Mouse (Mus musculus) kidney, postnatal 36 days (tissue): ENCODE data around the gene Heca.
"Not testable (repeated sequence)": the region's sequence is repeated elsewhere in the genome, so short reads cannot be mapped to it uniquely, and the experiment has no call there.

Experiments used
- DNase-seq, 2 experiments: peaks; one replicate each; pipeline ENCODE4 v3.0.0; 2021 to 2022; ENCODE audit warnings: mixed read lengths in 2 of 2

Gene Heca

DNA sequence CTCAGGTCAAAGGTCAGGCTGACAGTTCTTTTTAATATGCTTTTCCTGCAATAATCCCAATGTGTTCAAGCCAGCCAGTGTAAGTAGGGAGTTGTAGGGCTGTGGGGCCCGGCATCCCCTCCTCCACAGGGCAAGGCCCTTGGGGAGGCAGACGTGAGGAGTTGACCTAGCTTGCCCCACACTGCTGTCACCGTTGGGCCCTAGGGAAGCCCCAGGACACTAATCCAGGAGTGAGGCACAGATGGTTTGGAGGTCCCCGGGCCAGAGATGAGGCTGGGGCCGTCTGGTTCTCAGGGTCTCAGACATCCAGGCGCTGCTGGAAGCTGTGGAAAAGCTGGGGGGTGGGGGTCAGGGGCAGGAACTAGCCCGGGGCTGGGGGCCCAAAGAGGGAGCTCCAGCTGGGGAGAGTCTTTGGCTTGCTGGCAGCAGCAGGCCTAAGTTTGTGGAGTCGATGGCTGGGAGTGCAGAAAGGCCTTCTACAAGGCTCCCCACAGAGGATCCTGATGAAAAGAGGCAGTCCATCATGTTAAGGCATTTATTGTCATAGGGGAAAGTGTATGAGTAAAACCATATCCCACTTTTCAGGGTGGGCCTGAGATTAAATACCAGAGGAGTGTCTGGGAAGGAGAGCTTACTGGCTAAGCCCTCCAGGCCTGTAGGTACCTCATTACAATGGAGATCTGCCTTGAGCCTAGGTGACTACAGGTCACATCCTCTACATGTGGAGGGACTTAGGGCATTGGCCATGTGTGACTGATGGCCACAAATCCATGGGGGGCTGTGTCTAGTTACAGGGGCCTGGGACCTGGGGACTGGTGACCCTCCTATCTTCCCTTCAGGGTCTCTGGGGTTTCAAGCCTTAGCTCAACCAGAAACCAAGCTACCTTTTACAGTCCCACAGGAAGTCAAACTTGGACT, 69.6 kb downstream of the Heca start:
- no peak for DNase-seq

DNA sequence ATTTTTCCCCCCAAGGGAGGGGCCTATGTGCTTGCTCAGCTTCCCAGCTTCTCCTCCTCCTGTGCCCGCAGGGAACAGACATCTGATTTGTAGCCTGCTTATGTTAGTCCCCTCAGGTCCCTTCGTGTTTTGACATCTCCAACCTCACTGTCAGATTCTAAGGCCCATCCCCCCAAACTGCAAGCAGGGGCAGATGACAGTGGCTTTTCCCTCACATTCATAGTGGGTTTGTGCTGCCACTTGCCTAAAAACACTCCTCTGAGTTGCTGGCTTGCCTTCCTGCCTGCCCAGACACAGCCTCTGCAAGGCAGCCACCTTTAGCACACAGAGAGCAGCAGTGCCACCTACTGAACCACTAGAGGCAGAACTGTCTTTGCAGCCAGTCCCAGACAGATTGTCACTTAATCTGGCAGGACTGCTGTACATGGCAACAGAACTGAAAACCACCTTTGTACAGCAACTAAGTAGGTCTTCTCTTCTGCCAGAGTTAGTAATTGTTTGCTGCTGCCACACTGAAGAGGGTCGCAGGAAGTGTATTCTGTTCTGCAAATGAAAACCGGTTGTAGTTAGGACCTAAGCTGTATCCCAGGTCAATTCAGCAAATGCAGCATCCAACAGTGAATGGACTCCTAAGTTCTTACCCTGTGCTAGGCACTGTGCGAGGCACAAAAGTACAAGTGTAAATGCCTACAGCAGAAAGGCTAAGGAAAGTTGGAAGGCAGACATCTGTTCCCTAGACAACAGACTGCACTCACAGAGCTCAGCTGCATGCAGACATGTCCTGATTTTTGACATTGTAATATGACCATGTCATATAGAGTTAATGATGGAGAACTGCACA, 77.8 kb downstream of the Heca start:
- DNase-seq: peak; percentile 78 to 81

DNA sequence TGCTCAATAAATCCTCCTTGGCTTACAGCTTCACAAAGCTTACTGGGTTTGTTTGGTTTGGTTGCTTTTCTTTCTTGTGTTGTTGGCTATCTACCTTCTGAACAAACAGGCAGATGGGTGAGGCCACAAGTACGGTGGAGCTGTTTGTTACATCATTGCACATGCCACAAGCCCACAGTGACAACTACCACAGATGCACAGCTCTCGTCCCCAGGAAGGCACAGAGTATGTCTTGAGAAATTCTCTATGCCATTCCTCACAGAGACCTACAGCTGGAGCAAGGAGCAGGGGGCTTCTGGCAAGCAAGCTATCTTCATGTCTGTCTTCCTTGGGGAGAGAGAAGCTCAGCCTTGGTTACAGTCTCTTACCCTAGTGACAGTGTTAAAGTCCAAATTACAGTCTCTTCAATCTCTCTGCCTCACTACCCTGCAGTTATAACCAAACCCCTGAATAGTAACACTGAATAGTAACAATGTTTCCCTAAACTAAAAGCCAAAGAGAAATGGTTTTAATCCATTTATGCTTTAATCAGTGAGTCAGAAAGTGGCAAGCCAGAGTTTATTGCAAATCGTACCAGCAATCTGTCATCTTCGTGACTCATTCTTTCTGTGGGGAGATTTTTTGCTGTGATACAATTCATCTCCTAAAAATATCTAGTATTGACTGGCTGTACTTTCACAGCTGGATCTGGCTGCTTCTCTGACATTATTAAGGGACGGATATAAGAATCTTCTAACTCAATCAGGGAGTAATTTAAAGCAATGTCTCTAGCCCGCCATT, 87.0 kb downstream of the Heca start:
- DNase-seq: no peak

GRCm38 (mm10) chr10:17857647-17858261, 90.1 kb downstream of the Heca start:
- no peak for DNase-seq

GRCm38 (mm10) chr10:17844781-17845537, 102.9 kb downstream of the Heca start:
- no peak for DNase-seq

DNA sequence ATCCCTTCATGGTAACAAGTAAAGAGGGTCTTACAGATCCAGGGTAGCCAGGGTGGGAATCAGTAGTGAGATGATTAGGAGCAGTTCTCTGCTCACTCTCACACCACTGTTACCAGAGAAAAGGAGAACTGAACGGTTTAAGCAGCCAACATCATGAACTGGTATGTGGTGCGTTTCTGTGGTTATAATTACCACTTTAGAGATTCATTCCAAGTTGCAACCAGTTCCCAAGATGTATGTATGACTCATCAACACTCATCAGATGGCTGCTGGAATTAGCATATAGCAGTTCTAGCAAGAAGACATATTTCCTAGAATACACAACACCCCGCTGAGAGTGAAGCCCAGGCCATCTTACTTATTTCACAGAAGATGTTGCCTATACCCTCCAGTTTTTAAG, 105.8 kb downstream of the Heca start:
- DNase-seq: no peak

DNA sequence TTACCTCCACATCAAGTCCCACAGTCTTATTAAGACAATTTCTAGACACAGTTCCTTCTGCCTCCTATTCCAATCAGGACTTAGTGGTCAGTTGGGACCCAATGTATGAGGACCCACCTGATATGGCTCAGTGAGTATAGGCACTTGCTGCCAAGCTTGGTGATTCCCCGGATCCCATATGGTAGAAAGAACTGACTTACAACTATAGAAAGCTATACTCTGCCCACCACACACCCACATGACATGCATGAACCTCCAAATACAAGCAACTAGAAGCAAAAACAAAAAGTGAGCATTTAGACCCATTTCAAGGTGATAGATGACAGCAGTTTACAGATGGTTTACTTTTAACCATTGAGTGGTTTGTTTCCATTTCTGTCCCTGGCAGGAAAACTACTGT, 111.6 kb downstream of the Heca start:
- DNase-seq: no peak

GRCm38 (mm10) chr10:17835031-17835430, 112.8 kb downstream of the Heca start:
- DNase-seq: peak; percentile 9 to 13

DNA sequence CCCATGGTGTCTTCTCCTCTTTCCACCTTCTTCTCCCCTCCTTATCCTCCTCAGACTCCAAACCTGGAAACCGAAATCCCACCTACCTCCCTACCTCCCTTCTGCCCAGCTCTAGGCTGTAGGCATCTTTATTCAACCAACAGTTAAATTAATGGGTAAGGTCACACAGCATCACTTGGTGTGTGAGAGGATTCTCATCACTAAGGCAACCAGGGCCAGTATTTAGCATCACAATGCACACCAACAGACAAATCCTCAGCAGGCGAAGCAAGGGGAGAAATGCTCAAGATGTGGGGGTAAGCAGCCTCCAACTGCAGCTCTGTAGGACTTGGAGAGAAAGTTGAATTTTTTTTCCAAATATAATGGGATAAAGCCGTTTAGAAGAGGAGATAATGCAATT, 116.8 kb downstream of the Heca start:
- DNase-seq: no peak

- DNase-seq: peak in 1 of 2 experiments; percentile 32
These were observed 118.7 kb downstream of the Heca start for GRCm38 (mm10) chr10:17829205-17829604.

DNA sequence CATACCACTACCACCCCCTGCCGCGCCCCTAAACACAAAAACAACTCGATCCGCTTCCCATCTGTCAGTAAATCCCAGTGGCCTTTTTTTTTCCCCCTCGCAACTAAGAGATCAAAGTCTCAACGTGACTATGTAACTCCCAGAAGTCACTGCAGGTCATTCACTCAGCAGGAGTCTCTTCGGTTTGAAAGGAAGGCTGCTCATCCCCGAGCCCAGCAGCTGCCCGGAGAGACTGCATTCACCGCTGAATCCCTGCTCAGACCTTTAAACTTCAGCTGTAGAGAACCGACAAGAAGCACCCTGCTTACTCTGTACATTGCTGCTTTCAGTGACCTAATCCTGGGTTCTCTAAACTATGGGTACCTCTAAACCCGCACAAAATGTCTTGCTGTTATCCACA, 120.5 kb downstream of the Heca start:
- peak; percentile 46 to 48 for DNase-seq

- DNase-seq: not testable (repeated sequence)
These were observed 127.4 kb downstream of the Heca start for GRCm38 (mm10) chr10:17820422-17820821.
